Mouse (Mus musculus) liver, adult 2 months (tissue): ENCODE measurements around the gene Rdh1. TPM values are rescaled to one million over a fixed set of nuclear protein-coding genes. Genes with fewer than 3 reads are reported as not detected.
A peak's percentile ranks its signal among the peaks of the same experiment; 100 is the strongest.

Experiments used
- DNase-seq: peaks from one replicate; pipeline ENCODE4 v3.0.0-alpha.2; 2011; ENCODE audit warnings: low read depth, low spot score; ENCODE audit errors: extremely low read depth
- H3K27ac ChIP-seq: fragments of 200-500 bp; replicated peaks from 2 replicates; pipeline ENCODE4 v1.5.1; 2012; ENCODE audit warnings: low read depth, mild to moderate bottlenecking, control low read depth, inconsistent platforms, low read length; ENCODE audit not compliant: insufficient read depth
- H3K27me3 ChIP-seq: fragments of 200-500 bp; 2 replicates; pipeline ENCODE4 v1.6.1; 2012; ENCODE audit warnings: mild to moderate bottlenecking, moderate library complexity, low read length, inconsistent platforms; ENCODE audit not compliant: control insufficient read depth, insufficient read depth
- H3K36me3 ChIP-seq: fragments of 200-500 bp; 2 replicates; pipeline ENCODE4 v1.6.1; 2012; ENCODE audit warnings: low read length, inconsistent platforms; ENCODE audit not compliant: control insufficient read depth, insufficient read depth
- H3K4me1 ChIP-seq: fragments of 200-500 bp; 2 replicates; pipeline ENCODE4 v1.6.1; 2011; ENCODE audit warnings: low read length; ENCODE audit not compliant: control insufficient read depth, insufficient read depth
- H3K4me3 ChIP-seq: fragments of 200-500 bp; 2 replicates; pipeline ENCODE4 v1.5.1; 2011; ENCODE audit warnings: low read depth, mild to moderate bottlenecking, control low read depth, low read length, moderate library complexity; ENCODE audit not compliant: insufficient read depth
- H3K79me2 ChIP-seq: fragments of 200-500 bp; 2 replicates; pipeline ENCODE4 v1.6.1; 2012; ENCODE audit warnings: inconsistent platforms, mild to moderate bottlenecking, low read length, moderate library complexity; ENCODE audit not compliant: control insufficient read depth, insufficient read depth
- H3K9ac ChIP-seq: fragments of 200-500 bp; 2 replicates; pipeline ENCODE4 v1.6.1; 2012; ENCODE audit warnings: low read depth, mild to moderate bottlenecking, control low read depth, inconsistent platforms, low read length
- CTCF ChIP-seq: fragments of 200-500 bp; IDR thresholded peaks from 2 replicates; pipeline ENCODE4 v1.5.1; 2011; ENCODE audit warnings: low read depth, low read length, control low read depth
- POLR2A ChIP-seq: fragments of 200-500 bp; IDR thresholded peaks from 2 replicates; pipeline ENCODE4 v1.6.1; 2011; ENCODE audit warnings: low read length, control low read depth; ENCODE audit not compliant: insufficient read depth; ENCODE audit errors: extremely low read depth
- WGBS: fragments of 180-500 bp; shearing (Covaris S2); methylation state at CpG from one replicate; pipeline ENCODE4 v1.1.7; 2018; 5-methylcytosine and 5-hydroxymethylcytosine counted together
- polyA plus RNA-seq: library from polyadenylated mRNA; depleted of rRNA; stranded (reverse); fragments of >200 nt; gene quantifications from 2 replicates; pipeline ENCODE4 v1.2.3, GENCODE M21; 2012
- total RNA-seq: library from RNA; depleted of rRNA; stranded (reverse); fragments of >200 nt; gene quantifications from 2 replicates; pipeline ENCODE4 v1.2.3, GENCODE M21; 2014

Gene Rdh1
- total and polyA plus RNA-seq, 2 experiments, result 0.18 to 0.20 TPM

- peak; percentile 77 for DNase-seq
- Histone ChIP-seq H3K4me3 (no peak overlapping the region), H3K36me3 (peaks cover 28% of the 10 kb centered on the region), H3K27me3 (no peaks in the 10 kb centered on the region), H3K27ac (peak overlapping the region; percentile 73), H3K4me1 (peaks cover 33% of the 10 kb centered on the region), H3K9ac (no peak overlapping the region), H3K79me2 (peaks cover 41% of the 10 kb centered on the region)
- 45% methylated on average over 5 of the region's 5 CpGs for WGBS
- peak; percentile 75 for TF ChIP-seq CTCF
- no peak for TF ChIP-seq POLR2A
Observed at GRCm38 (mm10) chr10:127744661-127745060, 14.9 kb upstream of the Rdh1 start.

GRCm38 (mm10) chr10:127745886-127746285, 13.6 kb upstream of the Rdh1 start:
- H3K4me3 ChIP-seq, result no peak overlapping the region
- H3K79me2 ChIP-seq, result peaks cover 38% of the 10 kb centered on the region
- no peaks in the 10 kb centered on the region for H3K27me3 ChIP-seq
- peaks cover 38% of the 10 kb centered on the region for H3K4me1 ChIP-seq
- TF ChIP-seq CTCF (no peak), POLR2A (no peak)
- WGBS, result 10% methylated on average over 5 of the region's 5 CpGs
- peak; percentile 80 for DNase-seq
- peaks cover 28% of the 10 kb centered on the region for H3K36me3 ChIP-seq
- H3K9ac ChIP-seq, result peak overlapping the region; percentile 13; the same call in 1 of the 2 replicates
- peak overlapping the region; percentile 87 for H3K27ac ChIP-seq

GRCm38 (mm10) chr10:127747254-127747653, 12.3 kb upstream of the Rdh1 start:
- Histone ChIP-seq H3K36me3 (peaks cover 24% of the 10 kb centered on the region), H3K79me2 (peaks cover 24% of the 10 kb centered on the region), H3K9ac (peak overlapping the region; percentile 30; the same call in 1 of the 2 replicates), H3K4me1 (peaks cover 34% of the 10 kb centered on the region), H3K27me3 (no peaks in the 10 kb centered on the region), H3K27ac (peak overlapping the region; percentile 76), H3K4me3 (peak overlapping the region; percentile 24; the same call in 1 of the 2 replicates)
- DNase-seq, result no peak
- no peak for TF ChIP-seq CTCF
- WGBS, result 79% methylated on average over 8 of the region's 8 CpGs

- peak overlapping the region; percentile 51 for H3K9ac ChIP-seq
- H3K79me2 ChIP-seq, result peaks cover 8% of the 10 kb centered on the region; the same call in 1 of the 2 replicates
- peak overlapping the region; percentile 58 for H3K4me3 ChIP-seq
- no peaks in the 10 kb centered on the region for H3K27me3 ChIP-seq
- no peak for TF ChIP-seq CTCF
- TF ChIP-seq POLR2A, result no peak
- peak overlapping the region; percentile 76 for H3K27ac ChIP-seq
- peaks cover 10% of the 10 kb centered on the region for H3K36me3 ChIP-seq
- DNase-seq, result peak; percentile 94
- 6% methylated on average over 8 of the region's 8 CpGs for WGBS
- peaks cover 32% of the 10 kb centered on the region for H3K4me1 ChIP-seq
Observed at GRCm38 (mm10) chr10:127748847-127749612, 10.5 kb upstream of the Rdh1 start.

- TF ChIP-seq POLR2A (no peak), CTCF (no peak)
- H3K36me3 ChIP-seq, result peaks cover 5% of the 10 kb centered on the region; the same call in 1 of the 2 replicates
- peaks cover 3% of the 10 kb centered on the region; the same call in 1 of the 2 replicates for H3K79me2 ChIP-seq
- H3K27ac ChIP-seq, result peak overlapping the region; percentile 53
- no peaks in the 10 kb centered on the region for H3K27me3 ChIP-seq
- DNase-seq, result no peak
- 62% methylated on average over 24 of the region's 24 CpGs for WGBS
- peaks cover 31% of the 10 kb centered on the region for H3K4me1 ChIP-seq
- peak overlapping the region; percentile 58 for H3K4me3 ChIP-seq
- H3K9ac ChIP-seq, result peak overlapping the region; percentile 51
Observed at GRCm38 (mm10) chr10:127750136-127750777, 9.3 kb upstream of the Rdh1 start.

- Histone ChIP-seq H3K27ac (peak within 1 kb of the TSS; percentile 68), H3K36me3 (peaks cover 4% of the 10 kb centered on the region; the same call in 1 of the 2 replicates), H3K9ac (peak within 1 kb of the TSS; percentile 55), H3K79me2 (no peaks in the 10 kb centered on the region; the same call in 1 of the 2 replicates), H3K4me1 (peaks cover 29% of the 10 kb centered on the region), H3K4me3 (peak within 1 kb of the TSS; percentile 58), H3K27me3 (no peaks in the 10 kb centered on the region)
- peak; percentile 33 for DNase-seq
- peak; percentile 41; the same call in 1 of the 2 replicates for TF ChIP-seq POLR2A
- TF ChIP-seq CTCF, result no peak
- 65% methylated on average over 8 of the region's 8 CpGs for WGBS
Observed at GRCm38 (mm10) chr10:127751548-127751947, 8.0 kb upstream of the Rdh1 start, which contains the start of gene Gpr182. Gene Gpr182 (minus strand): TSS chr10:127751732.
